Mouse (Mus musculus): ENCODE results near the gene Cpxm1.

- no peak for TF ChIP-seq EP300 (IDR thresholded peaks at IDR 0.05; ENCODE audit: low read depth)
- TF ChIP-seq CTCF (IDR thresholded peaks at IDR 0.05; ENCODE audit: low read depth) = no peak
Measured at GRCm38 (mm10) chr2:130400046-130400445, 2.7 kb upstream of the Cpxm1 start.

Data from heart, postnatal 0 days (tissue).